8 mouse cellular contexts compared by ENCODE assay signal in genomic region chr4:89137542-89138360, GRCm38 (mm10). TPM values are rescaled to one million over a fixed set of nuclear protein-coding genes. Genes with fewer than 3 reads are reported as not detected.
A peak's percentile ranks its signal among the peaks of the same experiment; 100 is the strongest.
DNase-seq lines count a peak whose midpoint lies in the region; ATAC-seq lines count a peak whose summit lies in the region.

No protein-coding gene starts in this region.

- peak overlapping the region; percentile 73 for H3K4me2 ChIP-seq in forebrain, embryonic 12.5 days
- H3K4me2 ChIP-seq in stomach, embryonic 16.5 days (ENCODE audit: low read depth, low read length): peak overlapping the region; percentile 77

- H3K4me3 ChIP-seq in erythroblast, embryonic 14.5 days (replicated peaks): peak overlapping the region; percentile 74
- peak overlapping the region; percentile 92 for H3K4me3 ChIP-seq in forebrain, embryonic 12.5 days (replicated peaks)
- peak overlapping the region; percentile 95 for H3K4me3 ChIP-seq in megakaryocyte, embryonic 14.5 days (replicated peaks)
- peak overlapping the region; percentile 79 for H3K4me3 ChIP-seq in stomach, embryonic 16.5 days (replicated peaks; ENCODE audit: low read length)

- H3K27ac ChIP-seq in forebrain, embryonic 12.5 days: peak overlapping the region; percentile 82
- peak overlapping the region; percentile 90 for H3K27ac ChIP-seq in stomach, embryonic 16.5 days (ENCODE audit: low read length)

- no peaks in the 10 kb centered on the region for H3K36me3 ChIP-seq in erythroblast, embryonic 14.5 days (ENCODE audit: control insufficient read depth)
- peaks cover 4% of the 10 kb centered on the region; the same call in 1 of the 2 replicates for H3K36me3 ChIP-seq in forebrain, embryonic 12.5 days (replicated peaks)
- H3K36me3 ChIP-seq in megakaryocyte, embryonic 14.5 days (replicated peaks; ENCODE audit: low read length): peaks cover 17% of the 10 kb centered on the region
- no peaks in the 10 kb centered on the region for H3K36me3 ChIP-seq in stomach, embryonic 16.5 days (ENCODE audit: control insufficient read depth, insufficient read depth, low read length)

- ATAC-seq in erythroblast, adult 5-6 weeks (replicated peaks; ENCODE audit: low FRiP score, poor library complexity, severe bottlenecking): no peak
- ATAC-seq in forebrain, embryonic 12.5 days (ENCODE audit: low FRiP score): peak; percentile 86
- peak; percentile 73; the same call in 1 of the 2 replicates for ATAC-seq in stomach, embryonic 16.5 days (ENCODE audit: insufficient read depth, low FRiP score)

- peak; percentile 64 for DNase-seq in ZHBTc4 (ENCODE audit: low read depth, low spot score)
- peak; percentile 48 for DNase-seq in heart, postnatal 4 days
- peak; percentile 23 to 41 for DNase-seq in layer of hippocampus, postnatal 14 days (ENCODE audit: low spot score in 2 of 2)

- H3K4me1 ChIP-seq in erythroblast, embryonic 14.5 days (ENCODE audit: control insufficient read depth): peaks cover 18% of the 10 kb centered on the region
- peaks cover 29% of the 10 kb centered on the region for H3K4me1 ChIP-seq in forebrain, embryonic 12.5 days
- peaks cover 75% of the 10 kb centered on the region for H3K4me1 ChIP-seq in megakaryocyte, embryonic 14.5 days
- peaks cover 18% of the 10 kb centered on the region for H3K4me1 ChIP-seq in stomach, embryonic 16.5 days (ENCODE audit: control insufficient read depth, insufficient read depth, low read length)

- under 1% methylated on average over 36 of the region's 36 CpGs for WGBS in forebrain, embryonic 12.5 days
- under 1% methylated on average over 36 of the region's 36 CpGs for WGBS in stomach, embryonic 16.5 days

- H3K27me3 ChIP-seq in erythroblast, embryonic 14.5 days (ENCODE audit: control insufficient read depth): peaks cover 11% of the 10 kb centered on the region
- no peaks in the 10 kb centered on the region for H3K27me3 ChIP-seq in forebrain, embryonic 12.5 days
- peaks cover 5% of the 10 kb centered on the region for H3K27me3 ChIP-seq in megakaryocyte, embryonic 14.5 days (replicated peaks)
- no peaks in the 10 kb centered on the region for H3K27me3 ChIP-seq in stomach, embryonic 16.5 days (ENCODE audit: control insufficient read depth, insufficient read depth, low read length)

- no peaks in the 10 kb centered on the region for H3K9me3 ChIP-seq in erythroblast, embryonic 14.5 days (ENCODE audit: control insufficient read depth, low read length)
- no peaks in the 10 kb centered on the region for H3K9me3 ChIP-seq in forebrain, embryonic 12.5 days
- no peaks in the 10 kb centered on the region for H3K9me3 ChIP-seq in megakaryocyte, embryonic 14.5 days
- no peaks in the 10 kb centered on the region for H3K9me3 ChIP-seq in stomach, embryonic 16.5 days (replicated peaks; ENCODE audit: control insufficient read depth, low read length)

- H3K9ac ChIP-seq in forebrain, embryonic 12.5 days: peak overlapping the region; percentile 76
- H3K9ac ChIP-seq in stomach, embryonic 16.5 days (ENCODE audit: low read length): peak overlapping the region; percentile 85

RNA-seq across cellular contexts. Expression of gene Mtap, which starts 0.8 kb away (rescaled TPM):
- polyA plus RNA-seq in erythroblast, embryonic 14.5 days (2012): not detected in 2 replicates
- total RNA-seq in erythroblast, adult 5-6 weeks (2015; ENCODE audit: low replicate concordance): 4.2 and 4.8 TPM in 2 replicates
- total RNA-seq in erythroblast, adult 5-6 weeks (2017; ENCODE audit: low replicate concordance): 2.6 and 3.2 TPM in 2 replicates
- polyA plus RNA-seq in forebrain, embryonic 12.5 days (2016; fragmentation: Nextera tagmentation; extraction: Ambion mirVana): 67.5 and 70.4 TPM in 2 replicates
- 10 to 100 TPM; 32.4 to 35.4 TPM for total RNA-seq in heart, postnatal 4 days (2021)
- total RNA-seq in layer of hippocampus, postnatal 14 days (2021): 10 to 100 TPM in 1 of 2 experiments, 1 to 10 TPM in 1; 9.9 to 11.4 TPM
- polyA plus RNA-seq in megakaryocyte, embryonic 14.5 days (2012; ENCODE audit: insufficient read depth, low replicate concordance): 2.5 TPM in 1 of 2 replicates, not detected in the other
- 52.3 and 53.8 TPM in 2 replicates for polyA plus RNA-seq in stomach, embryonic 16.5 days (2015; fragmentation: Nextera tagmentation; extraction: Ambion mirVana)

Comparison
In these comparisons a context has a peak if more than half of its experiments do, and no peak if none do; other contexts are left out.
1. RNA of gene Mtap, which starts 0.8 kb away (polyA plus RNA-seq): 67.5 to 70.4 TPM in forebrain, embryonic 12.5 days and 52.3 to 53.8 TPM in stomach, embryonic 16.5 days; 2.5 TPM in megakaryocyte, embryonic 14.5 days and not detected in erythroblast, embryonic 14.5 days; every median in the first group is over 10 times any median in the second.
2. Peak in every context shown above with its lines, with median percentiles within 50 percentile points of each other: H3K4me3 ChIP-seq and DNase-seq.